Mouse (Mus musculus) hindbrain, postnatal 0 days (tissue): Measurements from ENCODE around the gene Egr2. TPM values are rescaled to one million over a fixed set of nuclear protein-coding genes. Genes with fewer than 3 reads are reported as not detected.

Experiments
- ATAC-seq: fragments of 200-750 bp; cut with Nextera tagmentation; 2 replicates; pipeline ENCODE4 v1.8.0; 2017; ENCODE audit warnings: mild to moderate bottlenecking, moderate TSS enrichment, moderate library complexity
- DNase-seq: peaks from one replicate; pipeline ENCODE4 v3.0.0-alpha.2; 2015; ENCODE audit warnings: low spot score
- H3K27ac ChIP-seq: fragments of 300-500 bp; sonication (generic); 2 replicates; pipeline ENCODE4 v1.5.1; 2014; ENCODE audit warnings: mild to moderate bottlenecking
- H3K27me3 ChIP-seq: fragments of 300-500 bp; sonication (generic); 2 replicates; pipeline ENCODE4 v1.6.1; 2014; ENCODE audit warnings: low read length, mixed read lengths; ENCODE audit not compliant: insufficient read depth
- H3K36me3 ChIP-seq: fragments of 300-500 bp; sonication (generic); 2 replicates; pipeline ENCODE4 v1.6.1; 2014; ENCODE audit warnings: low read length, mixed read lengths; ENCODE audit not compliant: insufficient read depth
- H3K4me1 ChIP-seq: fragments of 300-500 bp; sonication (generic); 2 replicates; pipeline ENCODE4 v1.6.1; 2014; ENCODE audit warnings: antibody characterized with exemption, low read length, mixed read lengths; ENCODE audit not compliant: insufficient read depth
- H3K4me2 ChIP-seq: fragments of 300-500 bp; sonication (generic); 2 replicates; pipeline ENCODE4 v1.6.1; 2014; ENCODE audit warnings: low read depth, mild to moderate bottlenecking, low read length, moderate library complexity, mixed read lengths
- H3K4me3 ChIP-seq: fragments of 300-500 bp; sonication (generic); 2 replicates; pipeline ENCODE4 v1.5.1; 2014; ENCODE audit warnings: low read length
- H3K9ac ChIP-seq: fragments of 300-500 bp; sonication (generic); replicated peaks from 2 replicates; pipeline ENCODE4 v1.6.1; 2014; ENCODE audit warnings: mild to moderate bottlenecking, low read length, moderate library complexity, mixed read lengths
- H3K9me3 ChIP-seq: fragments of 300-500 bp; sonication (generic); 2 replicates; pipeline ENCODE4 v1.6.1; 2016; ENCODE audit warnings: low read length, mixed read lengths
- CTCF ChIP-seq: IDR thresholded peaks from 2 replicates; pipeline ENCODE4 v1.5.1; 2016; ENCODE audit warnings: antibody characterized with exemption, control low read depth, low read depth
- WGBS: fragments of 180-500 bp; shearing (Covaris S2); extraction: QIAGEN DNeasy Blood & Tissue Kit; methylation state at CpG from one replicate; pipeline ENCODE4 v1.1.7; 2014; 5-methylcytosine and 5-hydroxymethylcytosine counted together
- polyA plus RNA-seq: library from polyadenylated mRNA; unstranded; fragments of >200 nt; fragmentation: Nextera tagmentation; extraction: Ambion mirVana; gene quantifications from 2 replicates; pipeline ENCODE4 v1.2.1, GENCODE M21; 2015
- total RNA-seq: library from RNA; depleted of rRNA; stranded (reverse); fragments of >200 nt; gene quantifications from 2 replicates; pipeline ENCODE4 v1.2.3, GENCODE M21; 2014; rRNA removed

The Egr2 gene
- total RNA-seq (0.58 and 2.4 TPM in 2 replicates), polyA plus RNA-seq (1.2 and 2.4 TPM in 2 replicates)

- Histone ChIP-seq H3K36me3 (no peaks in the 10 kb centered on the region), H3K9ac (no peak within 1 kb of the TSS; the same call in 1 of the 2 replicates), H3K27ac (no peak within 1 kb of the TSS), H3K4me3 (peak within 1 kb of the TSS; percentile 59), H3K27me3 (peaks cover 53% of the 10 kb centered on the region), H3K4me2 (peak within 1 kb of the TSS; percentile 96), H3K4me1 (peaks cover 22% of the 10 kb centered on the region), H3K9me3 (no peaks in the 10 kb centered on the region)
- no peak for TF ChIP-seq CTCF
- WGBS = under 1% methylated on average over 36 of the region's 37 CpGs
- peak; percentile 14; the same call in 1 of the 2 replicates for ATAC-seq
- DNase-seq = peak; percentile 32
These were observed at the start of gene Egr2 for GRCm38 (mm10) chr10:67535256-67535655. Gene Egr2, plus strand, starts transcription at chr10:67535475.

- ATAC-seq (no peak), DNase-seq (no peak)
- H3K27ac ChIP-seq = no peak overlapping the region
- TF ChIP-seq CTCF = no peak
- H3K4me2 ChIP-seq = no peak overlapping the region
- H3K4me3 ChIP-seq = no peak overlapping the region
- no peak overlapping the region for H3K9ac ChIP-seq
- H3K4me1 ChIP-seq = no peaks in the 10 kb centered on the region
- H3K36me3 ChIP-seq = no peaks in the 10 kb centered on the region
- WGBS = 89% methylated on average over 7 of the region's 7 CpGs
- H3K9me3 ChIP-seq = no peaks in the 10 kb centered on the region
- no peaks in the 10 kb centered on the region for H3K27me3 ChIP-seq
These were observed 47.8 kb upstream of the Egr2 start for GRCm38 (mm10) chr10:67487496-67487895.

GRCm38 (mm10) chr10:67489836-67490235, 45.4 kb upstream of the Egr2 start:
- H3K4me2 ChIP-seq = no peak overlapping the region
- H3K9ac ChIP-seq = no peak overlapping the region
- H3K36me3 ChIP-seq = no peaks in the 10 kb centered on the region
- H3K9me3 ChIP-seq = no peaks in the 10 kb centered on the region
- no peaks in the 10 kb centered on the region for H3K27me3 ChIP-seq
- ATAC-seq (no peak), DNase-seq (no peak)
- 82% methylated on average over 6 of the region's 6 CpGs for WGBS
- no peak overlapping the region for H3K4me3 ChIP-seq
- H3K4me1 ChIP-seq = no peaks in the 10 kb centered on the region
- TF ChIP-seq CTCF = no peak
- H3K27ac ChIP-seq = no peak overlapping the region

GRCm38 (mm10) chr10:67490632-67491031, 44.6 kb upstream of the Egr2 start:
- H3K4me1 ChIP-seq = no peaks in the 10 kb centered on the region
- no peak overlapping the region for H3K4me2 ChIP-seq
- DNase-seq (no peak), ATAC-seq (no peak)
- no peaks in the 10 kb centered on the region for H3K9me3 ChIP-seq
- H3K27me3 ChIP-seq = no peaks in the 10 kb centered on the region
- 87% methylated on average over 5 of the region's 5 CpGs for WGBS
- no peak overlapping the region for H3K4me3 ChIP-seq
- no peaks in the 10 kb centered on the region for H3K36me3 ChIP-seq
- H3K9ac ChIP-seq = no peak overlapping the region
- no peak for TF ChIP-seq CTCF
- no peak overlapping the region for H3K27ac ChIP-seq

- DNase-seq = no peak
- Histone ChIP-seq H3K27me3 (no peaks in the 10 kb centered on the region), H3K9me3 (no peaks in the 10 kb centered on the region), H3K27ac (no peak overlapping the region), H3K4me3 (no peak overlapping the region), H3K4me1 (no peaks in the 10 kb centered on the region), H3K36me3 (no peaks in the 10 kb centered on the region), H3K4me2 (no peak overlapping the region), H3K9ac (no peak overlapping the region)
- no peak for ATAC-seq
- 83% methylated on average over 11 of the region's 11 CpGs for WGBS
- TF ChIP-seq CTCF = no peak
These were observed 43.1 kb upstream of the Egr2 start for GRCm38 (mm10) chr10:67492161-67492571.

GRCm38 (mm10) chr10:67493556-67493955, 41.7 kb upstream of the Egr2 start:
- 74% methylated on average over 8 of the region's 8 CpGs for WGBS
- ATAC-seq = no peak
- no peaks in the 10 kb centered on the region for H3K36me3 ChIP-seq

GRCm38 (mm10) chr10:67497144-67497892, 38.0 kb upstream of the Egr2 start:
- WGBS = 94% methylated on average over 15 of the region's 15 CpGs
- H3K9me3 ChIP-seq = no peaks in the 10 kb centered on the region
- TF ChIP-seq CTCF = no peak
- H3K27me3 ChIP-seq = no peaks in the 10 kb centered on the region
- no peak overlapping the region for H3K9ac ChIP-seq
- DNase-seq = no peak
- no peaks in the 10 kb centered on the region for H3K36me3 ChIP-seq
- ATAC-seq = no peak
- no peaks in the 10 kb centered on the region for H3K4me1 ChIP-seq
- H3K27ac ChIP-seq = no peak overlapping the region
- no peak overlapping the region for H3K4me3 ChIP-seq
- no peak overlapping the region for H3K4me2 ChIP-seq

More at GRCm38 (mm10) chr10:67493556-67493955, 41.7 kb upstream of the Egr2 start:
- Histone ChIP-seq H3K9me3 (no peaks in the 10 kb centered on the region), H3K9ac (no peak overlapping the region), H3K27ac (no peak overlapping the region), H3K4me1 (no peaks in the 10 kb centered on the region), H3K4me3 (no peak overlapping the region), H3K27me3 (no peaks in the 10 kb centered on the region), H3K4me2 (no peak overlapping the region)
- no peak for TF ChIP-seq CTCF
- no peak for DNase-seq
